Comparison of ENCODE assay signal across 13 mouse cellular contexts in genomic region chr4:127232551-127232950, GRCm38 (mm10). TPM values are rescaled to one million over a fixed set of nuclear protein-coding genes. Genes with fewer than 3 reads are reported as not detected.
A peak's percentile ranks its signal among the peaks of the same experiment; 100 is the strongest.
DNase-seq lines count a peak whose midpoint lies in the region; ATAC-seq lines count a peak whose summit lies in the region.
"Had no signal": no experiment of that assay in that cellular context is flagged by ENCODE, and none has a peak within 500 bp of the region (broad histone marks: within the 10 kb centered on the region; RNA-seq: fewer than 3 reads in every experiment).

No protein-coding gene starts in this region.

- H3K36me3 ChIP-seq in forebrain, embryonic 16.5 days (ENCODE audit: control insufficient read depth, insufficient read depth), result no peaks in the 10 kb centered on the region
- no peaks in the 10 kb centered on the region for H3K36me3 ChIP-seq in midbrain, embryonic 12.5 days
- no peaks in the 10 kb centered on the region for H3K36me3 ChIP-seq in liver, embryonic 12.5 days
- H3K36me3 ChIP-seq: lung, embryonic 15.5 days had no signal

- H3K9ac ChIP-seq in forebrain, embryonic 16.5 days (replicated peaks; ENCODE audit: low read depth, low read length), result peak overlapping the region; percentile 41; the same call in 1 of the 2 replicates
- H3K9ac ChIP-seq in midbrain, embryonic 12.5 days (replicated peaks), result no peak overlapping the region
- H3K9ac ChIP-seq in liver, embryonic 12.5 days, result no peak overlapping the region
- H3K9ac ChIP-seq: lung, embryonic 15.5 days had no signal

- peak; percentile 38 for DNase-seq in right cerebral cortex, postnatal 4 days
- DNase-seq in right cerebral cortex, adult 18-20 months, result no peak
- no peak for DNase-seq in MN1 (ENCODE audit: low spot score)
- no peak for DNase-seq in kidney, postnatal 4 days
- DNase-seq: adrenal gland, postnatal 25 days; heart, adult 18-20 months; heart, postnatal 4 days; thymus, postnatal 36 days had no signal

- H3K4me1 ChIP-seq in forebrain, embryonic 16.5 days (replicated peaks; ENCODE audit: control insufficient read depth, insufficient read depth, low read length), result peaks cover 40% of the 10 kb centered on the region
- peaks cover 41% of the 10 kb centered on the region for H3K4me1 ChIP-seq in midbrain, embryonic 12.5 days
- peaks cover 10% of the 10 kb centered on the region for H3K4me1 ChIP-seq in liver, embryonic 12.5 days

- WGBS in forebrain, embryonic 16.5 days, result 22% methylated on average over 5 of the region's 5 CpGs
- WGBS in midbrain, embryonic 12.5 days, result 42% methylated on average over 5 of the region's 5 CpGs
- 59% methylated on average over 5 of the region's 5 CpGs for WGBS in liver, embryonic 12.5 days (ENCODE audit: insufficient replicate concordance)

- H3K27ac ChIP-seq in forebrain, embryonic 16.5 days (ENCODE audit: low read length), result peak overlapping the region; percentile 90
- H3K27ac ChIP-seq in midbrain, embryonic 12.5 days (replicated peaks), result peak overlapping the region; percentile 90
- no peak overlapping the region for H3K27ac ChIP-seq in liver, embryonic 12.5 days
- H3K27ac ChIP-seq: lung, embryonic 15.5 days had no signal

- H3K9me3 ChIP-seq in forebrain, embryonic 16.5 days (ENCODE audit: control insufficient read depth, low read length), result no peaks in the 10 kb centered on the region
- no peaks in the 10 kb centered on the region for H3K9me3 ChIP-seq in midbrain, embryonic 12.5 days
- no peaks in the 10 kb centered on the region for H3K9me3 ChIP-seq in liver, embryonic 12.5 days (replicated peaks)
- H3K9me3 ChIP-seq: lung, embryonic 15.5 days had no signal

- H3K4me2 ChIP-seq in forebrain, embryonic 16.5 days (ENCODE audit: low read length), result peak overlapping the region; percentile 47
- H3K4me2 ChIP-seq in midbrain, embryonic 12.5 days (replicated peaks), result peak overlapping the region; percentile 32
- H3K4me2 ChIP-seq in liver, embryonic 12.5 days, result no peak overlapping the region
- H3K4me2 ChIP-seq: lung, embryonic 15.5 days had no signal

- H3K27me3 ChIP-seq in forebrain, embryonic 16.5 days (replicated peaks; ENCODE audit: control insufficient read depth, insufficient read depth, low read length), result no peaks in the 10 kb centered on the region
- H3K27me3 ChIP-seq in midbrain, embryonic 12.5 days, result peaks cover 21% of the 10 kb centered on the region
- peaks cover 87% of the 10 kb centered on the region for H3K27me3 ChIP-seq in liver, embryonic 12.5 days (replicated peaks)

- ATAC-seq in forebrain, embryonic 16.5 days, result peak; percentile 54
- ATAC-seq in midbrain, embryonic 12.5 days (ENCODE audit: low FRiP score, low read depth), result peak; percentile 47
- ATAC-seq in liver, embryonic 12.5 days, result no peak
- ATAC-seq: CD4-positive, CD25-positive, alpha-beta regulatory T cell, adult 4 months had no signal

- no peak overlapping the region for H3K4me3 ChIP-seq in forebrain, embryonic 16.5 days (replicated peaks; ENCODE audit: low read length)
- H3K4me3 ChIP-seq in midbrain, embryonic 12.5 days, result no peak overlapping the region
- no peak overlapping the region for H3K4me3 ChIP-seq in liver, embryonic 12.5 days
- H3K4me3 ChIP-seq: lung, embryonic 15.5 days had no signal

RNA-seq across cellular contexts. Expression of gene Smim12, which starts 11.0 kb away (rescaled TPM):
- 49.3 and 52.8 TPM in 2 replicates for polyA plus RNA-seq in forebrain, embryonic 16.5 days (2015; fragmentation: Nextera tagmentation; extraction: Ambion mirVana)
- polyA plus RNA-seq in midbrain, embryonic 12.5 days (2016; fragmentation: Nextera tagmentation; extraction: Ambion mirVana), result 41.7 and 50.3 TPM in 2 replicates
- 33.9 and 35.3 TPM in 2 replicates for polyA plus RNA-seq in liver, embryonic 12.5 days (2016; fragmentation: Nextera tagmentation; extraction: Ambion mirVana)
